In genomic region chr4:43745187-43745586, GRCm38 (mm10) we compare ENCODE assay signal across 11 mouse cellular contexts. TPM values are rescaled to one million over a fixed set of nuclear protein-coding genes. Genes with fewer than 3 reads are reported as not detected.
A peak's percentile ranks its signal among the peaks of the same experiment; 100 is the strongest.
DNase-seq lines count a peak whose midpoint lies in the region; ATAC-seq and TF ChIP-seq lines count a peak whose summit lies in the region.
"Had no signal": no experiment of that assay in that cellular context is flagged by ENCODE, and none has a peak within 500 bp of the region (broad histone marks: within the 10 kb centered on the region; RNA-seq: fewer than 3 reads in every experiment).

No protein-coding gene starts in this region.

- no peak overlapping the region for H3K9ac ChIP-seq in midbrain, postnatal 0 days (replicated peaks; ENCODE audit: low read length, poor library complexity, severe bottlenecking)
- H3K9ac ChIP-seq in midbrain, embryonic 15.5 days: no peak overlapping the region

- no peak overlapping the region for H3K4me3 ChIP-seq in midbrain, postnatal 0 days (ENCODE audit: low read depth, low read length)
- H3K4me3 ChIP-seq in midbrain, embryonic 15.5 days: no peak overlapping the region
- H3K4me3 ChIP-seq: myocyte had no signal

- no peak overlapping the region for H3K27ac ChIP-seq in midbrain, postnatal 0 days (ENCODE audit: low read depth, low read length)
- H3K27ac ChIP-seq in midbrain, embryonic 15.5 days: no peak overlapping the region

- no peaks in the 10 kb centered on the region for H3K9me3 ChIP-seq in midbrain, postnatal 0 days (ENCODE audit: low read length)
- no peaks in the 10 kb centered on the region for H3K9me3 ChIP-seq in midbrain, embryonic 15.5 days

- H3K4me1 ChIP-seq in midbrain, postnatal 0 days (ENCODE audit: insufficient read depth, low read length): no peaks in the 10 kb centered on the region
- H3K4me1 ChIP-seq in midbrain, embryonic 15.5 days: no peaks in the 10 kb centered on the region

- TF ChIP-seq CTCF in midbrain, postnatal 0 days (IDR thresholded peaks at IDR 0.05): peak; percentile 79

- WGBS in midbrain, postnatal 0 days: 17% methylated on average over 6 of the region's 6 CpGs
- 17% methylated on average over 6 of the region's 6 CpGs for WGBS in midbrain, embryonic 15.5 days

- H3K36me3 ChIP-seq in midbrain, postnatal 0 days (ENCODE audit: insufficient read depth, low read length): no peaks in the 10 kb centered on the region
- no peaks in the 10 kb centered on the region for H3K36me3 ChIP-seq in midbrain, embryonic 15.5 days (replicated peaks)

- peak; percentile 47 for DNase-seq in heart, adult 8-10 months (ENCODE audit: low spot score)
- DNase-seq in heart, adult 18-20 months: no peak
- DNase-seq in midbrain, postnatal 0 days (ENCODE audit: low spot score): peak; percentile 79
- DNase-seq in embryo, embryonic 11 days: peak; percentile 71
- DNase-seq in retina, postnatal 7 days (ENCODE audit: low read depth, low spot score): peak; percentile 28
- DNase-seq in urinary bladder, postnatal 25 days (ENCODE audit: low spot score): no peak
- DNase-seq in heart, postnatal 4 days: no peak
- DNase-seq: gastrocnemius, postnatal 25 days had no signal

- ATAC-seq in midbrain, postnatal 0 days (ENCODE audit: low FRiP score): no peak
- no peak for ATAC-seq in midbrain, embryonic 15.5 days (replicated peaks)

- no peaks in the 10 kb centered on the region for H3K27me3 ChIP-seq in midbrain, postnatal 0 days (ENCODE audit: insufficient read depth, low read length)
- no peaks in the 10 kb centered on the region for H3K27me3 ChIP-seq in midbrain, embryonic 15.5 days (replicated peaks)

- H3K4me2 ChIP-seq in midbrain, postnatal 0 days (ENCODE audit: low read depth, low read length, poor library complexity, severe bottlenecking): no peak overlapping the region
- H3K4me2 ChIP-seq in midbrain, embryonic 15.5 days: no peak overlapping the region

RNA-seq across cellular contexts. Expression of gene Spaar, which starts 15.4 kb away (rescaled TPM):
- 1 to 10 TPM; 3.6 to 4.4 (median 4.1) TPM for total RNA-seq in heart, adult 8-10 months (2022)
- 1 to 10 TPM; 3.4 to 4.5 TPM for total RNA-seq in heart, adult 18-20 months (2021)
- total RNA-seq in midbrain, postnatal 0 days (2014; rRNA removed): not detected in 2 replicates
- polyA plus RNA-seq in midbrain, postnatal 0 days (2015; fragmentation: Nextera tagmentation; extraction: Ambion mirVana): 0.07 and 0.28 TPM in 2 replicates
- polyA plus RNA-seq in midbrain, embryonic 15.5 days (2015; fragmentation: Nextera tagmentation; extraction: Ambion mirVana): 0.06 TPM in 1 of 2 replicates, not detected in the other
- 1 to 10 TPM; 2.0 to 2.3 TPM for total RNA-seq in heart, postnatal 4 days (2021)

RNA-seq across cellular contexts. Expression of gene Hrct1, which starts 18.2 kb away (rescaled TPM):
- total RNA-seq in heart, adult 8-10 months (2022): 1 to 10 TPM; 3.0 to 4.4 (median 4.3) TPM
- 1 to 10 TPM; 4.2 to 4.9 TPM for total RNA-seq in heart, adult 18-20 months (2021)
- 1.1 TPM in 2 replicates for total RNA-seq in midbrain, postnatal 0 days (2014; rRNA removed)
- 0.72 and 1.1 TPM in 2 replicates for polyA plus RNA-seq in midbrain, postnatal 0 days (2015; fragmentation: Nextera tagmentation; extraction: Ambion mirVana)
- 0.50 and 0.61 TPM in 2 replicates for polyA plus RNA-seq in midbrain, embryonic 15.5 days (2015; fragmentation: Nextera tagmentation; extraction: Ambion mirVana)
- 1 to 10 TPM; 3.2 to 3.4 TPM for total RNA-seq in heart, postnatal 4 days (2021)

RNA-seq across cellular contexts. Expression of gene Olfr159, which starts 25.6 kb away (rescaled TPM):
- total RNA-seq in heart, adult 8-10 months (2022): not detected
- not detected for total RNA-seq in heart, adult 18-20 months (2021)
- not detected in 2 replicates for total RNA-seq in midbrain, postnatal 0 days (2014; rRNA removed)
- not detected in 2 replicates for polyA plus RNA-seq in midbrain, postnatal 0 days (2015; fragmentation: Nextera tagmentation; extraction: Ambion mirVana)
- not detected in 2 replicates for polyA plus RNA-seq in midbrain, embryonic 15.5 days (2015; fragmentation: Nextera tagmentation; extraction: Ambion mirVana)
- not detected for total RNA-seq in heart, postnatal 4 days (2021)
- total RNA-seq: gastrocnemius, postnatal 25 days had no signal
- polyA plus RNA-seq: myocyte; stomach, embryonic 16.5 days had no signal

RNA-seq across cellular contexts. Expression of gene Olfr71, which starts 35.1 kb away (rescaled TPM):
- not detected for total RNA-seq in heart, adult 8-10 months (2022)
- not detected for total RNA-seq in heart, adult 18-20 months (2021)
- not detected in 2 replicates for total RNA-seq in midbrain, postnatal 0 days (2014; rRNA removed)
- polyA plus RNA-seq in midbrain, postnatal 0 days (2015; fragmentation: Nextera tagmentation; extraction: Ambion mirVana): not detected in 2 replicates
- 0.13 TPM in 1 of 2 replicates, not detected in the other for polyA plus RNA-seq in midbrain, embryonic 15.5 days (2015; fragmentation: Nextera tagmentation; extraction: Ambion mirVana)
- not detected for total RNA-seq in heart, postnatal 4 days (2021)
- total RNA-seq: gastrocnemius, postnatal 25 days had no signal
- polyA plus RNA-seq: myocyte; stomach, embryonic 16.5 days had no signal

RNA-seq across cellular contexts. Expression of gene Olfr70, which starts 44.6 kb away (rescaled TPM):
- not detected for total RNA-seq in heart, adult 8-10 months (2022)
- total RNA-seq in heart, adult 18-20 months (2021): not detected
- total RNA-seq in midbrain, postnatal 0 days (2014; rRNA removed): 0.09 TPM in 1 of 2 replicates, not detected in the other
- not detected in 2 replicates for polyA plus RNA-seq in midbrain, postnatal 0 days (2015; fragmentation: Nextera tagmentation; extraction: Ambion mirVana)
- not detected in 2 replicates for polyA plus RNA-seq in midbrain, embryonic 15.5 days (2015; fragmentation: Nextera tagmentation; extraction: Ambion mirVana)
- total RNA-seq in heart, postnatal 4 days (2021): not detected
- total RNA-seq: gastrocnemius, postnatal 25 days had no signal
- polyA plus RNA-seq: myocyte; stomach, embryonic 16.5 days had no signal

Comparison
In these comparisons a context has a peak if more than half of its experiments do, and no peak if none do; other contexts are left out.
1. DNase-seq: peak in heart, adult 8-10 months (single experiment), midbrain, postnatal 0 days (single experiment), embryo, embryonic 11 days (single experiment) and retina, postnatal 7 days (single experiment); none in heart, adult 18-20 months (0 of 2), urinary bladder, postnatal 25 days (single experiment) and heart, postnatal 4 days (single experiment).